Mouse (Mus musculus) CH12.LX (cell line): ENCODE measurements around the gene Ptgs1. TPM values are rescaled to one million over a fixed set of nuclear protein-coding genes. Genes with fewer than 3 reads are reported as not detected.
A peak's percentile ranks its signal among the peaks of the same experiment; 100 is the strongest.

Experiments used
- DNase-seq: peaks from one replicate; pipeline ENCODE4 v3.0.0-alpha.2; 2013; ENCODE audit errors: extremely low read depth
- H3K27ac ChIP-seq: 2 replicates; pipeline ENCODE4 v1.5.1; 2012; ENCODE audit warnings: low read depth, mild to moderate bottlenecking, control low read depth, moderate library complexity; ENCODE audit not compliant: insufficient read depth
- H3K27me3 ChIP-seq: replicated peaks from 2 replicates; pipeline ENCODE3; 2012; ENCODE audit warnings: inconsistent platforms
- H3K36me3 ChIP-seq, 2 experiments: replicated peaks in 1 of 2; 2 replicates each; pipeline versions ENCODE3 to v1.6.1; 2012; ENCODE audit warnings: inconsistent platforms in 1 of 2, low read length in 1 of 2, mild to moderate bottlenecking in 1 of 2, mixed read lengths in 1 of 2, moderate library complexity in 1 of 2; ENCODE audit not compliant: control insufficient read depth in 1 of 2, insufficient read depth in 1 of 2
- H3K4me1 ChIP-seq, 2 experiments: 2 replicates each; pipeline ENCODE4 v1.6.1; 2012; ENCODE audit warnings: inconsistent platforms in 1 of 2, moderate library complexity in 1 of 2; ENCODE audit not compliant: insufficient read depth in 2 of 2, control insufficient read depth in 1 of 2
- H3K4me2 ChIP-seq: 2 replicates; pipeline ENCODE4 v1.6.1; 2012; ENCODE audit warnings: low read depth, mild to moderate bottlenecking, control low read depth; ENCODE audit not compliant: poor library complexity, insufficient read depth, severe bottlenecking
- H3K4me3 ChIP-seq, 3 experiments: fragments of 150-350 bp in 1 of 3; sonication (generic) in 1 of 3; replicated peaks in 1 of 3; 2 replicates each; pipeline versions ENCODE3 to v1.5.1; 2011 to 2012; ENCODE audit warnings: low read depth in 2 of 3, low read length in 2 of 3, mild to moderate bottlenecking in 2 of 3, moderate library complexity in 2 of 3, control low read depth in 1 of 3, improper control_type of control experiment in 1 of 3, inconsistent platforms in 1 of 3, mixed read lengths in 1 of 3; ENCODE audit not compliant: poor library complexity in 1 of 3
- H3K79me2 ChIP-seq: replicated peaks from 2 replicates; pipeline ENCODE4 v1.6.1; 2012; ENCODE audit warnings: mild to moderate bottlenecking, moderate library complexity; ENCODE audit not compliant: control insufficient read depth, poor library complexity, insufficient read depth, severe bottlenecking; ENCODE audit errors: extremely low read depth
- H3K9ac ChIP-seq: 2 replicates; pipeline ENCODE4 v1.6.1; 2012; ENCODE audit warnings: low read depth, mild to moderate bottlenecking, control low read depth, moderate library complexity; ENCODE audit not compliant: insufficient read depth
- H3K9me3 ChIP-seq: replicated peaks from 2 replicates; pipeline ENCODE3; 2012; ENCODE audit warnings: low read length, inconsistent platforms, mixed read lengths
- CHD2 ChIP-seq: IDR thresholded peaks from 2 replicates; pipeline ENCODE4 v1.6.1; 2011; ENCODE audit warnings: low read length, improper control_type of control experiment
- CTCF ChIP-seq, 2 experiments: IDR thresholded peaks in 1 of 2; conservative IDR thresholded peaks in 1 of 2; 2 replicates each; pipeline ENCODE4 v1.5.1; 2011 to 2012; ENCODE audit warnings: low read depth in 2 of 2, low read length in 2 of 2, improper control_type of control experiment in 1 of 2, inconsistent platforms in 1 of 2, mild to moderate bottlenecking in 1 of 2, moderate library complexity in 1 of 2
- E2F4 ChIP-seq: IDR thresholded peaks from 2 replicates; pipeline ENCODE4 v1.6.1; 2011; ENCODE audit warnings: low read depth, low read length, improper control_type of control experiment; ENCODE audit not compliant: insufficient replicate concordance
- EP300 ChIP-seq: IDR thresholded peaks from 2 replicates; pipeline ENCODE4 v1.6.1; 2011; ENCODE audit warnings: low read length, improper control_type of control experiment
- GABPA ChIP-seq: IDR thresholded peaks from 2 replicates; pipeline ENCODE4 v1.6.1; 2012; ENCODE audit warnings: low read depth, low read length, improper control_type of control experiment, inconsistent platforms; ENCODE audit not compliant: insufficient replicate concordance
- HCFC1 ChIP-seq: IDR thresholded peaks from 2 replicates; pipeline ENCODE4 v1.6.1; 2012; ENCODE audit warnings: low read depth, mild to moderate bottlenecking, inconsistent platforms, low read length, improper control_type of control experiment
- NRF1 ChIP-seq: IDR thresholded peaks from 2 replicates; pipeline ENCODE4 v1.6.1; 2014; ENCODE audit warnings: low read depth, mild to moderate bottlenecking, inconsistent platforms, low read length, improper control_type of control experiment, moderate library complexity
- PAX5 ChIP-seq: IDR thresholded peaks from 2 replicates; pipeline ENCODE4 v1.6.1; 2012; ENCODE audit warnings: low read length, inconsistent platforms, mixed read lengths
- POLR2A ChIP-seq: IDR thresholded peaks from 2 replicates; pipeline ENCODE4 v1.6.1; 2011; ENCODE audit warnings: low read depth, mild to moderate bottlenecking, improper control_type of control experiment, low read length
- RAD21 ChIP-seq: IDR thresholded peaks from 2 replicates; pipeline ENCODE4 v1.6.1; 2011; ENCODE audit warnings: low read depth, mild to moderate bottlenecking, low read length, improper control_type of control experiment, moderate library complexity
- UBTF ChIP-seq: IDR thresholded peaks from 2 replicates; pipeline ENCODE4 v1.6.1; 2012; ENCODE audit warnings: low read depth, mild to moderate bottlenecking, inconsistent platforms, low read length, improper control_type of control experiment, moderate library complexity
- USF2 ChIP-seq: conservative IDR thresholded peaks from 2 replicates; pipeline ENCODE4 v1.6.1; 2011; ENCODE audit warnings: low read depth, low read length, improper control_type of control experiment
- ZC3H11A ChIP-seq: IDR thresholded peaks from 2 replicates; pipeline ENCODE4 v1.6.1; 2012; ENCODE audit warnings: low read depth, mild to moderate bottlenecking, inconsistent platforms, low read length, improper control_type of control experiment
- ZKSCAN1 ChIP-seq: IDR thresholded peaks from 2 replicates; pipeline ENCODE4 v1.6.1; 2012; ENCODE audit warnings: low read depth, inconsistent platforms, low read length, improper control_type of control experiment, borderline replicate concordance
- ZNF384 ChIP-seq: IDR thresholded peaks from 2 replicates; pipeline ENCODE4 v1.6.1; 2012; ENCODE audit warnings: low read depth, low read length, improper control_type of control experiment, inconsistent platforms
- dilution Hi-C: fragments of 300-500 bp; cut with MboI; formaldehyde crosslinking; loops from 2 replicates; pipeline ENCODE4 v1.14.3; 2020; ENCODE audit warnings: low sequenced_read_pairs; ENCODE audit not compliant: extremely low pct_unique_long_range_greater_than_20kb, extremely low pct_ligation_motif_present
- in situ Hi-C: fragments of 300-500 bp; cut with MboI; formaldehyde crosslinking; loops from 3 replicates; pipeline ENCODE4 v1.14.3; 2019; ENCODE audit warnings: low sequenced_read_pairs, low pct_ligation_motif_present, low pct_unique_long_range_greater_than_20kb, mixed read lengths
- polyA plus RNA-seq: library from polyadenylated mRNA; unstranded; fragments of >175 nt; gene quantifications from 2 replicates; pipeline ENCODE4 v1.2.1, GENCODE M21; 2012; ENCODE audit warnings: low read depth; ENCODE audit not compliant: insufficient read length
- total RNA-seq, 2 experiments: library from RNA; depleted of rRNA; stranded (reverse); fragments of 300-350 nt in 1 of 2; fragments of >200 nt in 1 of 2; gene quantifications; 2 replicates each; pipeline ENCODE4 v1.2.3; 2012 to 2014

Ptgs1 gene
- total and polyA plus RNA-seq, 3 experiments = 1.6 to 3.1 (median 3.0) TPM

GRCm38 (mm10) chr2:36238467-36238866 lies 8.2 kb downstream of the Ptgs1 start:
- no peak overlapping the region for H3K4me3 ChIP-seq
- H3K36me3 ChIP-seq = no peaks in the 10 kb centered on the region

GRCm38 (mm10) chr2:36238951-36239350 lies 8.7 kb downstream of the Ptgs1 start:
- TF ChIP-seq POLR2A = no peak
- TF ChIP-seq USF2 = no peak
- no peak for TF ChIP-seq ZC3H11A
- no peak for TF ChIP-seq GABPA
- TF ChIP-seq HCFC1 = no peak
- no peak for TF ChIP-seq RAD21
- TF ChIP-seq, all 38 proteins: peak for 0
- in situ Hi-C loops (no loop called here), dilution Hi-C loops (no loop called here)
- Histone ChIP-seq H3K9me3 (peaks cover 3% of the 10 kb centered on the region), H3K36me3 (no peaks in the 10 kb centered on the region), H3K79me2 (no peaks in the 10 kb centered on the region), H3K27ac (no peak overlapping the region), H3K9ac (no peak overlapping the region), H3K4me2 (no peak overlapping the region), H3K4me3 (no peak overlapping the region), H3K27me3 (no peaks in the 10 kb centered on the region), H3K4me1 (peaks cover 0 to 16% of the 10 kb centered on the region in 2 experiments; a peak in 1 of 4 replicates)
- no peak for DNase-seq

More at GRCm38 (mm10) chr2:36238467-36238866, 8.2 kb downstream of the Ptgs1 start:
- H3K4me1 ChIP-seq = peaks cover 0 to 16% of the 10 kb centered on the region in 2 experiments; a peak in 1 of 4 replicates
- no peak overlapping the region for H3K9ac ChIP-seq
- H3K79me2 ChIP-seq = no peaks in the 10 kb centered on the region
- in situ Hi-C loops (no loop called here), dilution Hi-C loops (no loop called here)
- peak; percentile 12 for DNase-seq
- no peaks in the 10 kb centered on the region for H3K27me3 ChIP-seq
- TF ChIP-seq CTCF (conservative IDR thresholded peaks at IDR 0.05 in 1 of 2, IDR thresholded peaks at IDR 0.05 in 1 of 2; ENCODE audit: low read depth in 2 of 2, low read length in 2 of 2) (peak; percentile 24 to 29; a peak in 3 of 4 replicates), CHD2 (no peak)
- H3K27ac ChIP-seq = no peak overlapping the region
- H3K4me2 ChIP-seq = no peak overlapping the region
- H3K9me3 ChIP-seq = peaks cover 3% of the 10 kb centered on the region

- DNase-seq = no peak
- no peak overlapping the region for H3K27ac ChIP-seq
- no peaks in the 10 kb centered on the region for H3K79me2 ChIP-seq
- TF ChIP-seq UBTF (no peak), PAX5 (no peak), E2F4 (no peak), EP300 (no peak), ZNF384 (no peak), NRF1 (no peak), ZKSCAN1 (no peak), RAD21 (no peak)
- H3K36me3 ChIP-seq = no peaks in the 10 kb centered on the region
- in situ Hi-C loops (no loop called here), dilution Hi-C loops (no loop called here)
- no peak overlapping the region for H3K9ac ChIP-seq
- peaks cover 0 to 33% of the 10 kb centered on the region in 2 experiments; a peak in 2 of 4 replicates for H3K4me1 ChIP-seq
- H3K27me3 ChIP-seq = no peaks in the 10 kb centered on the region
- peaks cover 3% of the 10 kb centered on the region for H3K9me3 ChIP-seq
- no peak overlapping the region for H3K4me3 ChIP-seq
- no peak overlapping the region for H3K4me2 ChIP-seq
These were observed 12.3 kb downstream of the Ptgs1 start for GRCm38 (mm10) chr2:36242514-36242913.
